Mouse (Mus musculus): Measurements from ENCODE around the gene Zscan26. TPM values are rescaled to one million over a fixed set of nuclear protein-coding genes. Genes with fewer than 3 reads are reported as not detected.
A peak's percentile ranks its signal among the peaks of the same experiment; 100 is the strongest.
"Not testable (repeated sequence)": the region's sequence is repeated elsewhere in the genome, so short reads cannot be mapped to it uniquely, and the experiment has no call there.

The Zscan26 gene
- polyA plus RNA-seq, 1 experiment from 2014 or later = 22.0 TPM

DNA sequence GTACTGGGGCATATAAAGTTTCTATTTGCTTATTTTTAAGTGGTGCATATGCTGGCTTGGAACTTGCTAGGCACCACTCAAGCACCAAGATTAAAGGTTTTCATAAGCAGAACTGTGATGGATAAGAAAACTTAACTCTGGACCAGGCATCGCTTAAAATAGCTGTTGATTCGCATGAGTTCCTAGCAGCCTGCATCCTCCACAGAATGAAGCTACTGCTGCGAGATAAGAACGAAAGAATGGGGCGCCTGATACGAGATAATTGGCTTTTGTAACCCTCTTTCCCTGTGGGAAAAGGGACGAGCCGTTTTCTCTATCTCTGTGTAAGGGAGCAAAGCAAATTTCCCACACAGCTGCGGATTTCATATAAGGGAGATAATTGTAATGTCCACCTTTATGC lies 15.6 kb upstream of the Zscan26 start:
- 40% methylated on average over 9 of the region's 9 CpGs for WGBS
- ATAC-seq (ENCODE audit: insufficient number of reproducible peaks, low FRiP score, low TSS enrichment, low read depth) (no peak), DNase-seq (ENCODE audit: low spot score) (no peak)
- Histone ChIP-seq H3K4me3 (ENCODE audit: low read depth, low read length) (no peak overlapping the region), H3K9ac (ENCODE audit: low read length) (no peak overlapping the region), H3K4me2 (ENCODE audit: low read depth, severe bottlenecking) (no peak overlapping the region; the same call in 1 of the 2 replicates), H3K36me3 (ENCODE audit: control insufficient read depth, insufficient read depth, low read length) (no peaks in the 10 kb centered on the region), H3K27ac (replicated peaks; ENCODE audit: low read depth, low read length) (no peak overlapping the region), H3K27me3 (ENCODE audit: control insufficient read depth, insufficient read depth, low read length) (no peaks in the 10 kb centered on the region), H3K9me3 (ENCODE audit: control insufficient read depth, low read length) (no peaks in the 10 kb centered on the region), H3K4me1 (ENCODE audit: control insufficient read depth, insufficient read depth, low read length) (no peaks in the 10 kb centered on the region)

- Histone ChIP-seq H3K27me3 (ENCODE audit: control insufficient read depth, insufficient read depth, low read length) (no peaks in the 10 kb centered on the region), H3K9ac (ENCODE audit: low read length) (peak within 1 kb of the TSS; percentile 74), H3K4me3 (ENCODE audit: low read depth, low read length) (peak within 1 kb of the TSS; percentile 54), H3K9me3 (ENCODE audit: control insufficient read depth, low read length) (no peaks in the 10 kb centered on the region), H3K36me3 (ENCODE audit: control insufficient read depth, insufficient read depth, low read length) (no peaks in the 10 kb centered on the region), H3K4me1 (ENCODE audit: control insufficient read depth, insufficient read depth, low read length) (no peaks in the 10 kb centered on the region), H3K4me2 (ENCODE audit: low read depth, severe bottlenecking) (peak within 1 kb of the TSS; percentile 88), H3K27ac (replicated peaks; ENCODE audit: low read depth, low read length) (no peak within 1 kb of the TSS)
- WGBS = 1% methylated on average over 54 of the region's 54 CpGs
- peak; percentile 97 for ATAC-seq (ENCODE audit: insufficient number of reproducible peaks, low FRiP score, low TSS enrichment, low read depth)
- DNase-seq (ENCODE audit: low spot score) = peak; percentile 87
Observed at GRCm38 (mm10) chr13:21468061-21469019, 14.8 kb upstream of the Zscan26 start, which contains the start of gene Nkapl. Gene Nkapl, minus strand, starts transcription at chr13:21468509.

GRCm38 (mm10) chr13:21467336-21467735 lies 13.8 kb upstream of the Zscan26 start:
- Histone ChIP-seq H3K9me3 (ENCODE audit: control insufficient read depth, low read length) (no peaks in the 10 kb centered on the region), H3K36me3 (ENCODE audit: control insufficient read depth, insufficient read depth, low read length) (no peaks in the 10 kb centered on the region), H3K27me3 (ENCODE audit: control insufficient read depth, insufficient read depth, low read length) (no peaks in the 10 kb centered on the region), H3K4me2 (ENCODE audit: low read depth, severe bottlenecking) (no peak overlapping the region), H3K27ac (replicated peaks; ENCODE audit: low read depth, low read length) (no peak overlapping the region), H3K4me3 (ENCODE audit: low read depth, low read length) (no peak overlapping the region), H3K9ac (ENCODE audit: low read length) (no peak overlapping the region), H3K4me1 (ENCODE audit: control insufficient read depth, insufficient read depth, low read length) (no peaks in the 10 kb centered on the region)
- DNase-seq (ENCODE audit: low spot score) (no peak), ATAC-seq (ENCODE audit: insufficient number of reproducible peaks, low FRiP score, low TSS enrichment, low read depth) (no peak)
- WGBS = 78% methylated on average over 10 of the region's 10 CpGs

DNA sequence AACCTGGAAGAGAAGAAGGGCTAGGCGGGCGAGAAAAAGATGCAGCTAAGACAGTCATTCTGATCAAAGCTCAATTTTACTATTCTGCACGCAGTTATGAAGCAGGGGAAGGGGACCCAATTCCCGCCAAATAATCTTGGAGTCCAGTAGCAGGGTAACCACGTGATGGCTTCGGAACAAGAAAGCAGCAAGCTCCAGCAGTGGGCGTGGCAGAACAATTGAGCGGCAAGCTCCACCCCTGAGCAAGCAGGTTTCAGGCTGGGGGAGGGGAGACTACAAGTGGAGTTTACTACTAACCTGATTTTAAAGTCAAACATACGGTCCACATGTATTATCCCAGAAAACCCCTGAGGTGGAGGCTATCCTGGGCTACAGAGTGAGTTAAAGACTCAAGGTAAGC lies 9.0 kb upstream of the Zscan26 start:
- not testable (repeated sequence) for H3K4me1 ChIP-seq (ENCODE audit: control insufficient read depth, insufficient read depth, low read length); ATAC-seq (ENCODE audit: insufficient number of reproducible peaks, low FRiP score, low TSS enrichment, low read depth); H3K27me3 ChIP-seq (ENCODE audit: control insufficient read depth, insufficient read depth, low read length); H3K9me3 ChIP-seq (ENCODE audit: control insufficient read depth, low read length); H3K27ac ChIP-seq (replicated peaks; ENCODE audit: low read depth, low read length); H3K4me2 ChIP-seq (ENCODE audit: low read depth, severe bottlenecking); H3K4me3 ChIP-seq (ENCODE audit: low read depth, low read length); H3K36me3 ChIP-seq (ENCODE audit: control insufficient read depth, insufficient read depth, low read length); H3K9ac ChIP-seq (ENCODE audit: low read length); DNase-seq (ENCODE audit: low spot score)
- 48% methylated on average over 9 of the region's 9 CpGs for WGBS

DNA sequence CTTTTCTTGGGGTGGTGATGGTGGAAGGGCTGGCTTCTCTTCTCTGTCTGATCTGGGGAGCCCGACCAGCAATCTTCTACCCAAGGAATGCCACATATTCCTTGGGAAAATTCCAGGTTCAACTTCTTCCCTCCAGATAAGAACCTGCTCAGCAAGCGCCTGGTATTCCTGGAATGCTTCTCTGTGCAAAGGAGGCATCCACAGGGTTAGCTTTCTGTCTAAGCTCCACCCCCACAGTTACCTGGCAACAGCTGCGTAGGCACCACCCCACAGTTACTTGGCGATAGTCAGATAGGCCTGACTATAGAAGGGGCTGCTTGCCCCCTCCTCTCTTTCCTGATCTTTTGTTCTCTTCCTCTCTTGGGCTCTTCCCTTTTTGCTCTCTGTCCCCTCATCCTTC lies 2.8 kb upstream of the Zscan26 start:
- DNase-seq (ENCODE audit: low spot score) (no peak), ATAC-seq (ENCODE audit: insufficient number of reproducible peaks, low FRiP score, low TSS enrichment, low read depth) (no peak)
- Histone ChIP-seq H3K4me3 (ENCODE audit: low read depth, low read length) (no peak overlapping the region), H3K27me3 (ENCODE audit: control insufficient read depth, insufficient read depth, low read length) (no peaks in the 10 kb centered on the region), H3K4me2 (ENCODE audit: low read depth, severe bottlenecking) (no peak overlapping the region), H3K9me3 (ENCODE audit: control insufficient read depth, low read length) (no peaks in the 10 kb centered on the region), H3K4me1 (ENCODE audit: control insufficient read depth, insufficient read depth, low read length) (no peaks in the 10 kb centered on the region), H3K27ac (replicated peaks; ENCODE audit: low read depth, low read length) (no peak overlapping the region), H3K36me3 (ENCODE audit: control insufficient read depth, insufficient read depth, low read length) (no peaks in the 10 kb centered on the region), H3K9ac (ENCODE audit: low read length) (no peak overlapping the region)
- WGBS = 24% methylated on average over 4 of the region's 4 CpGs

- WGBS = 92% methylated on average over 3 of the region's 3 CpGs
- no peak for DNase-seq (ENCODE audit: low spot score)
- no peaks in the 10 kb centered on the region for H3K36me3 ChIP-seq (ENCODE audit: control insufficient read depth, insufficient read depth, low read length)
- H3K27me3 ChIP-seq (ENCODE audit: control insufficient read depth, insufficient read depth, low read length) = no peaks in the 10 kb centered on the region
- ATAC-seq (ENCODE audit: insufficient number of reproducible peaks, low FRiP score, low TSS enrichment, low read depth) = no peak
- H3K9me3 ChIP-seq (ENCODE audit: control insufficient read depth, low read length) = no peaks in the 10 kb centered on the region
- H3K9ac ChIP-seq (ENCODE audit: low read length) = no peak overlapping the region
- no peaks in the 10 kb centered on the region for H3K4me1 ChIP-seq (ENCODE audit: control insufficient read depth, insufficient read depth, low read length)
- H3K27ac ChIP-seq (replicated peaks; ENCODE audit: low read depth, low read length) = no peak overlapping the region
- no peak overlapping the region for H3K4me3 ChIP-seq (ENCODE audit: low read depth, low read length)
- no peak overlapping the region for H3K4me2 ChIP-seq (ENCODE audit: low read depth, severe bottlenecking)
Observed at GRCm38 (mm10) chr13:21454133-21454532, 603 bp upstream of the Zscan26 start.

GRCm38 (mm10) chr13:21453042-21453441 lies 488 bp downstream of the Zscan26 start:
- DNase-seq (ENCODE audit: low spot score) = no peak
- WGBS = 4% methylated on average over 13 of the region's 13 CpGs
- Histone ChIP-seq H3K4me1 (ENCODE audit: control insufficient read depth, insufficient read depth, low read length) (no peaks in the 10 kb centered on the region), H3K9me3 (ENCODE audit: control insufficient read depth, low read length) (no peaks in the 10 kb centered on the region), H3K9ac (ENCODE audit: low read length) (peak overlapping the region; percentile 77), H3K4me3 (ENCODE audit: low read depth, low read length) (peak overlapping the region; percentile 66), H3K27me3 (ENCODE audit: control insufficient read depth, insufficient read depth, low read length) (no peaks in the 10 kb centered on the region), H3K27ac (replicated peaks; ENCODE audit: low read depth, low read length) (no peak overlapping the region), H3K36me3 (ENCODE audit: control insufficient read depth, insufficient read depth, low read length) (no peaks in the 10 kb centered on the region), H3K4me2 (ENCODE audit: low read depth, severe bottlenecking) (peak overlapping the region; percentile 78)
- ATAC-seq (ENCODE audit: insufficient number of reproducible peaks, low FRiP score, low TSS enrichment, low read depth) = no peak

GRCm38 (mm10) chr13:21447856-21448614 lies 5.5 kb downstream of the Zscan26 start:
- 89% methylated on average over 16 of the region's 16 CpGs for WGBS
- Histone ChIP-seq H3K9ac (ENCODE audit: low read length) (no peak overlapping the region), H3K27me3 (ENCODE audit: control insufficient read depth, insufficient read depth, low read length) (no peaks in the 10 kb centered on the region), H3K4me3 (ENCODE audit: low read depth, low read length) (no peak overlapping the region), H3K36me3 (ENCODE audit: control insufficient read depth, insufficient read depth, low read length) (peaks cover 6% of the 10 kb centered on the region; the same call in 1 of the 2 replicates), H3K27ac (replicated peaks; ENCODE audit: low read depth, low read length) (no peak overlapping the region), H3K4me1 (ENCODE audit: control insufficient read depth, insufficient read depth, low read length) (no peaks in the 10 kb centered on the region), H3K4me2 (ENCODE audit: low read depth, severe bottlenecking) (no peak overlapping the region), H3K9me3 (ENCODE audit: control insufficient read depth, low read length) (no peaks in the 10 kb centered on the region)
- no peak for ATAC-seq (ENCODE audit: insufficient number of reproducible peaks, low FRiP score, low TSS enrichment, low read depth)
- DNase-seq (ENCODE audit: low spot score) = no peak
